Mouse (Mus musculus): ENCODE measurements around the gene Fam49a.
"Not testable (repeated sequence)": the region's sequence is repeated elsewhere in the genome, so short reads cannot be mapped to it uniquely, and the experiment has no call there.

Gene Fam49a

DNA sequence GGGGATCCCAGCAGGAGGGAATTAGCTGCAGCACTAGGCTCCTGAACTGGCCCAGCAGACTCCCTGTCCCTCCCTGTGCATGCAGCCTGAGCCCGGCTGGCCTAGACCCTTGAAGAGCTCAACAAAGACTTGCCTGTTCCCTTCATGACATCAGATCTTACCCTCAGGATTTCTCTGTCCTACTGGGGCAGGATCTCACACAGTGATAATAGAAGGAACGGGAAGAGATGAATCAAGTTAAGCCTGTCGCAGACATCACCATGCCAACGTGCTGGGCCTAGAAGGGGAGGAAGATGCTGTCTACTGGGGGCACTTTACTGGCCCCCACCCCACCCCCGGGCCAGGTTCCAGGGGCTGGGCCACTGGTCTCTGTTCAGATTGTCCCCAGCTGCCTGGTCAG is 53.1 kb downstream of the Fam49a start:
- no peak for DNase-seq

DNA sequence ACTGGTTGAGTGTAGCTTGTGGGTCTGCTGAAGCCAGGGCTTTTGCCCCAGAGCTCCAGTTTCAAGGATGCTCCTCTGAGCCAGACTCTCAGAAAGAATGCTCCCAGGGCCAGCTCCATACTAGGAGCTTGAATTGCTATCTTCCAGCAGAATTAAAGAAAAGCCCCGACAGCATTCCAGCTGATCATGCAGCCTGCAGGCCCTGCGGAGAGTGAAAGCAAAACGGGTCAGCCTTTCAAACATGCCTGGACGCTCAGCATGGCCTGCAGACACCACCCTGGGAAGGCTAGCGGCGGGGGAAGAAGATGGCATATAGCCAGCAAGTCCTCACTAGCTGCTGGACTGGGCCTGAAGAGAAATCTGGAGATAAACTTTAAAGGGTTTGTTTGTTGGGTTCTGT is 55.0 kb downstream of the Fam49a start:
- peak; percentile 43 for DNase-seq

DNA sequence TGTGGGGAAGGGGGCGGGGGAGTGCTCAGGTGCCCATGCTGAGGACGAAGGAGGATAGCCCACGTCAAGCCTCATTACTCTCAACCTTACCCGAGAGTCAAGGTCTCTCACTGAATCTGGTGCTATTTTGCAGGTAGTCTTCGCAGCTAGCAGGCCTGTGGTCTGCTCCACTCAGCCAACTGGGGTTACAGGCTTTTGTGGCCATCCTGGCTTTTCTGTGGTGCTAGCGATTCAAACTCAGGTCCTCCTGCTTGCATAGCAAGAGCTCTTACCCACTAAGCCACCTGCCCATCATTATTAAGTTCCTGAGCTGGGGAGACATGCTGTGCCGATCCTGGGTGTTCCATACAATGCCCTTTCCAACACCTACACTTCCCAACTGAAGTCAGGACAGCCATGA is 55.7 kb downstream of the Fam49a start:
- no peak for DNase-seq

GRCm38 (mm10) chr12:12318140-12318734 is 56.3 kb downstream of the Fam49a start:
- DNase-seq: peak; percentile 48

DNA sequence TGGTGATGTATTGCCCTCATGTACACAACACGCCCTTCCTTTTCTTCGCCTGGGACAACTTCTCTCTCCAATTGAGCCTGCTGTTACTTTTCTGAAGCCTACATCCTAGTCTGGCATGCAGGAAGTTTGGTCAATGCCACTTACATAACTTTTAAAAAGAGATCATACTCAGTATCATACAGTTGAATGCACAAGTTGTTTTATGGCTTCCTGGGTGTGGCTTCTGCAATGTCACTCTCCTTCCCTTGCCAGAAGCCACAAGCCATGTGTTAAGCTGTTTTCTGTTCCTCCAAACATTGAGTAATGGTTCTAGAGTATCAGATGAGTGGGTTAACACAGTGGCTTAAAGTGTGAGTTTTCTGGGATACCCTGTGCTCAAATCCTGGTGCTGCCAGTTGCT is 58.8 kb downstream of the Fam49a start:
- DNase-seq: peak; percentile 48

GRCm38 (mm10) chr12:12321111-12321510 is 59.2 kb downstream of the Fam49a start:
- no peak for DNase-seq

DNA sequence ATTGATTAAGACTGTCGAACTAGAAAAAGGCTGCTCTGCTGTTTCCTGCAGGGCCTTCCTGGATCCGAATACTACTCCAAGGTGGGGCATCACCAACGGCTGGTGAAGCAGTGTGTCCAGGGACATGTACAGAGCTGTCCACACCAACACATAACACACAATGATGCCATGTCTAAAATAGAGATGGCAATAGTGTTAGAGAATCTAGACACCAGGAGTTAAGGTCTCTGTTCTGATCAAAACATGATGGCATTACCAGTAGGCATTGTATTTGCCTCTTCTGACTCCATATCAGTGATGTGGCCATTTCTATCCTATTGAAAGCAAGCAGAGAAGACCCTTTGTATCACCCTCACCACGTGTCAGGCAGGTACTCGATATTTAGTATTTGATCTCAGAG is 61.1 kb downstream of the Fam49a start:
- DNase-seq: no peak

- DNase-seq: peak; percentile 86
These were observed 61.8 kb downstream of the Fam49a start for GRCm38 (mm10) chr12:12323616-12324223.

GRCm38 (mm10) chr12:12324266-12324665 is 62.3 kb downstream of the Fam49a start:
- DNase-seq: not testable (repeated sequence)

GRCm38 (mm10) chr12:12333526-12334310 is 71.8 kb downstream of the Fam49a start:
- DNase-seq: no peak

DNA sequence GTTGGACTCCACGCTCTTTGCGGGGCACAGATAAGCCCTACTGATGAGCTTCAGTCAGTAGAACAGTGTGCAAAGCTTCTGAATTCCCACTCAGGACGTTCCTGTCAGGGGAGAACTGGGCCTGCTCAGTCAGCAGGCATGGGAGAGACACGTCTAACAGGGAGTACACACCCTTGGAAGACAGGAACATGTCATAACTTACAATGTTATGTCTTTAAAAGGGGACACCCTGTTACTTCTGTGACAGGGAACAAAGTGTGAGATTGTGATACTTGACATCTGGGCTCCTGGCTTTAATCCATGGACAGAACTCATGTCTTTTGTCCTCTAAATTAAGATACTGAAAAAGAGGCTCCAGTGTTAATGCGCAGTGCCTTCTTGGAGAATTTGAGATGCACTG is 72.5 kb downstream of the Fam49a start:
- no peak for DNase-seq

DNA sequence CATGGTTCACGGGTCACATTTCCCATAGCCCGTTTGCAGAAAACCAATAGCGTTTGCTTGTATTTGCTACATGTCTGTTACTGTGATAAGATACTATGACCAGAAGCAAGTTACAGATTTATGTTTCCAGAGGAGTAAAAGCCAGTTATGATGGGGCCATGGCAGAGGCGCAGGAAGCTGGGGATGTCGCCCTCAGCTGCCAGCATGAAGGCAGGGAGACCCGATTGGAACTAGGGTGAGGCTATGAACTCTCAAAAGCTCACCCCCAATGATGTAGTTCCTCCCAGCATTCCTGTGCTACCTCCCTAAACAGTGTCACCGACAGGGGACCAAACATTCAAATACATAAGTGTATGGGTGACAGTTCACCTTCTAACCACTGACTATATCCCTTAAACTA is 73.6 kb downstream of the Fam49a start:
- no peak for DNase-seq

- no peak for DNase-seq
These were observed 75.4 kb downstream of the Fam49a start for GRCm38 (mm10) chr12:12337378-12337777.

DNA sequence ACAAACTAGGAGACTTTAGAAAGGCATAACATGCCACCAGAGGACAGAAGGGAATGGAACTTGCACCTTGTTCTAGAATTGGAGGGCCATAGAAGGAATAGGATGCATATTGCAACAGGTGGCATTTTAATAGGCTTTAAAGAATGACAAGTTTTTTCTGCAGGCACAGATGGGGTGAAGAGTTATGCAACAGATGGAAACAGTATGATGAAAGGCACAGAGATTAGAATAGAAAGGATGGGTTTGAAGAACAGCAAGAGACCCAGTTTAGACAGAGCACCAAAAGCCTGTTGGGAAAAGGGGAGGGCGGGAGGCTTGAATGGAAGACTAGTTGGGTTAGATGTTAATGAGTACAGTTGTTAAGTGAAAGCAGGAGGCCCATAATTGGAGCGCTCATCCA is 81.4 kb downstream of the Fam49a start:
- no peak for DNase-seq

DNA sequence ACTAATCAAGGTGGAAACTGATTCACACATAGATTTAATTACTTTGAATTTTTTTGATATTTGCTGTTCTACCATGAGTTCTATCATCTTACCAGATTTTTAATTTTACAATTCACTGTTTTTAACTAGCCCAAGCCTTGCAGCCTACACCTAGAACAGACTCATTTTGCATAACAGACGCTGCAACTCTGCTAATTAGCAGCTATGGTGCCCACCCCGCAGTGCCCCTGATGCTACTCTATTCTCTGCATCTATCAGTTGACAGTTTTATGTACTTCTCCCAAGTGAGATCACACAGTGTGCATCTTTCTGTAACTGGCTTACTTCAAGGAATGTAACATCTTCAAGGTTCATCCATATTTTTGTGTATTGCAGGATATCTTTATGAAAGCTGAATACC is 86.7 kb downstream of the Fam49a start:
- DNase-seq: no peak

DNA sequence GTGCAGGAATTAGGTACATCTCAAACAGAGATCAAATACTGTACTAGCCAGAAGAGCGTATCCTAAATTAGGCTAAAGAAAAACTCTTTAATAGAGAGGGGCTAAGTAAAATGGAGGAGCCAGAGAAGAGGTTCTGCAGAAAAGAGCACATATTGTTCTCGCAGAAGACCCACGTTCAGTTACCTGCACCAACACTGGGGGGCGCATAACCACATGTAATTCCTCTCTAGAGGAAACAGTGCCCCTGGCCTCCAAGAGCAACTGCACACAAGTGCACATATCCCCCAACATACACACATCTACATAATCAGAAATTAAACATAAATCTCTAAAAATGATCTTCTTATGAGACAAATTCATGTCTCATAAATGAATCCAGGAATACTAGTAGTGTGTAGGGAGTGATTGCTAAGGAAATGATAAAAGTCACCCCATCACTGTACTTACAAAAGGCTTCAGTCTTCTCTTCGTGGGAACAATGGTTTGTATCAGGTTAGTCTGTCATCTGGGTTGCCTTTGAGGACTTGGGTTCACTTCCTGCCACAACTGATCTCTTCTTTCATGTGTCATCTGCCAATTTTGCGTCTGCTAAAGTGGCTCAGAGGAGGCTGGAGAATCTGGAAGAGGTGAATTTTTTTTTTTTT is 87.8 kb downstream of the Fam49a start:
- no peak for DNase-seq

DNA sequence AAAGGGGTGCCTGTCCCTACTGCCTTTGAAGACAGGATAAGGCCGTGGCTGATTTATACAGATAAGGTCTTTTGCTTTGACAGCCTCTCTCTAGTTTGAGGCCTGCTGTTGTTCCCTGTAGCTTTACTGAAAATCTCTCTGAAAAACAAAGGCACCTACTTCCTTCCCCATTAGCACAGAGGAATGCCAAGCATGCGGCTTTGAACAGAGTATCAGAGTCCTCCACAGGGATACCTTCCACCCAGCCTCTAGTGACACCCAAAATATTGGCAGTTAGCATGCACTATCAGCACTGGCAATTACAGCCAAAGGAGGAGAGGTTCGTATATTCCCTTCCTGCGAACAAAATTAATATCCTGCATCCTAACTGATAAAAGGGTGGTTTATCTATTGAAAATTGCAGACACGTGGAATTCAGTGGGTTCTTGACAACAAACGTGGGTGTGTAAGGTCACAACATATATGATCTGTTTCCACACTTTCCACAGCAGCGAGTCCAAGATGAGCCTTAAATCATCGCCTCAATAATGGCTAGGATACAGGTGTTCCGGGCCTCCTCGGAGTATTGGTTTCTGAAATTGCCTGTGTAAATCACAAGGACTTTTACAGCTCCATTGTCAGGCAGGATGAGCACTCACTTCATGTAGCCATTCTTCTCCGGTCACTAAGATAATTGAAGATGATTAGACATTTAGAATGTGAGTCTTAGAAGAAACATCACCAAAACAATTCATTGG is 90.0 kb downstream of the Fam49a start:
- DNase-seq: no peak

DNA sequence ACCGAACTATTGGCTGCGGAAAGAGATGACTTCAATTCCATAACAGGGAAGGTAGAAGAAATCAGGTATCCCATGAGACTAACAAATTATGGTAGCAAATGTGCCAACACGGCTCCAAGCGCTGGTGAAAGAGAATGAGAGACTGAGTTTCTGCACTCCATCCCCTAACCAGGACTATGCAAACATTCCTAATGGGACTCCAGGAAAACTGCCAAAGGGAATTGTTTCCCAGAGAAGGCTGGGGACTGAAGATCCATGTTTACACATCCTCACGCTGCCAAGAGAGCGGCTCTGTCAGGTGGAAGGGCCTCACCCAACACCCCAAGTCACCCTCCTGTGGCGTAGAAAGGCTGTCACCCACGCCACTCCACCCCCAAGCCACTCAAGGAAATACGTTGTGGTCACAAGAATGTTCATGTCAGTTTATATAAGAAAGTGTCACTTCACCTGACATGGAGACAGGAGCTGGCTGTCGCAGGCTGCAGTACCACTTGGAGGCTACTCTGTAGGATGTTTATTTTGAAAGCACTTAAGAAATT is 92.2 kb downstream of the Fam49a start:
- no peak for DNase-seq

- no peak for DNase-seq
These were observed 94.1 kb downstream of the Fam49a start for GRCm38 (mm10) chr12:12356048-12356447.

DNA sequence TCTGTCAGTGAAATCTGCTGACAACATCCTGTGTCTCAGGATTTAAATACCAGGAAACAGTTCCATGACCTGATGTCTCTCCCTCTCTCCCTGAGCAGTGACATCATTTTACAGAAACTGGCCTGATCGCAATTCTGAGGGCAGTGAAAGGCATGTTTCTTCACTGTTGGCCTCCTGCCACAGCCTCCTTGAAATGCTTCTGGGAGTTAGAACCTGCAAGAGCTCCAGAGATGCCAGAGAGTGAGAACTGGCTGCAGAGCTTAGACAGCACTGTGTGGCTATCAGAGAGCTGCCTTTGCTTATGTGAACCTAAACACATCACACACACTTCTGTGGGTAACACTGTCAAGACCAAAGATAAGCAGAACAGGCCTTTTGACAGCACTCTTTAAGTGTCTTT is 94.5 kb downstream of the Fam49a start:
- no peak for DNase-seq

DNA sequence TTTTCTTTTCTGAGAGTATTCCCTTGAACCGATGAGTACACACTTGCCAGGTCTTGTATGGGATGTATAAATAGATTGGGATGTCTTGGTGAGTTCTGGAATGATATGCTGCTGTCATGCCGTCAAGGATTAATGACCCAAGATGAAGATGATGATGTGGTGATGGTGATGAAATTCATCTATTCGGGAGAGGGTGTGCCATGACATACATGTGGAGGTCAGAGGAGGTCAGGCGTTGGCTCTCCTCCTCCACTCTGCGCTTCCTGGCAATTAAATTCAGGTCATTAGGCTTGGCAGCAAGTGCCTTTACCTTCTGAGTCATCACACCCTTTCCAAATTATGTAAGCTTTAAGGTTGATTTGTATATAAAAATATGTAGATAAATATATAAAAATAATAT is 95.0 kb downstream of the Fam49a start:
- DNase-seq: no peak

- DNase-seq: no peak
These were observed 98.0 kb downstream of the Fam49a start for GRCm38 (mm10) chr12:12359923-12360322.

DNA sequence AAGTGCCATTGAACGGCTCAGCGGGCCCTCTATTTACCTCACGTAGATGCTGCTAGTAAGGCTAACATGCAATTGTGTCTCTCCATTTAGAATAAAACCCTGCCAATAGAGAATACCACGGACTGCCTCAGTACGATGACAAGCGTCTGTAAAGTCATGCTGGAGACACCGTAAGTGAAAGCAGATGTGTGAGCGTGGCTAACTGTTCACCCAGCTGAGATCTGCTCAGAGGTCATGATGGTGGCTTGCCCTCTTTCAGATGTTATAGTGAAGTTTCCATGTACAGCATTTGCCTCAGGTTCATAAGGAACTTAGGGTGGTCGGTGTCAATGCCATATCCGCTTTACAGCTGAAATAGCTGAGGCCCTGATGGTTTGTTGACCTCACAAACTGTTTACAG is 100.4 kb downstream of the Fam49a start:
- DNase-seq: no peak
